Mouse (Mus musculus) midbrain, embryonic 16.5 days (tissue): ENCODE measurements at regions not wholly inside any gene's neighbourhood (a gene's known extent, or its start where the extent isn't known, plus 50 kb on each side); places are given as distances from the start of the nearest gene placed in this dataset.

Experiments used
- ATAC-seq: fragments of 200-750 bp; cut with Nextera tagmentation; 2 replicates; pipeline ENCODE4 v1.8.0; 2017; ENCODE audit warnings: moderate TSS enrichment
- H3K27ac ChIP-seq: fragments of 300-500 bp; sonication (generic); 2 replicates; pipeline ENCODE4 v1.5.1; 2014; ENCODE audit warnings: mild to moderate bottlenecking, low read length, mixed read lengths
- H3K27me3 ChIP-seq: fragments of 300-500 bp; sonication (generic); 2 replicates; pipeline ENCODE4 v1.6.1; 2014; ENCODE audit warnings: low read depth, low read length, mixed read lengths; ENCODE audit not compliant: control insufficient read depth, insufficient read depth
- H3K36me3 ChIP-seq: fragments of 300-500 bp; sonication (generic); 2 replicates; pipeline ENCODE4 v1.6.1; 2014; ENCODE audit warnings: mild to moderate bottlenecking, low read length, moderate library complexity, mixed read lengths; ENCODE audit not compliant: control insufficient read depth, insufficient read depth
- H3K4me1 ChIP-seq: fragments of 300-500 bp; sonication (generic); 2 replicates; pipeline ENCODE4 v1.6.1; 2014; ENCODE audit warnings: mild to moderate bottlenecking, low read length, mixed read lengths; ENCODE audit not compliant: control insufficient read depth, insufficient read depth
- H3K4me2 ChIP-seq: fragments of 300-500 bp; sonication (generic); 2 replicates; pipeline ENCODE4 v1.6.1; 2014; ENCODE audit warnings: mild to moderate bottlenecking, low read length, mixed read lengths
- H3K4me3 ChIP-seq: fragments of 300-500 bp; sonication (generic); 2 replicates; pipeline ENCODE4 v1.5.1; 2014; ENCODE audit warnings: low read depth, mild to moderate bottlenecking, low read length, moderate library complexity, mixed read lengths
- H3K9ac ChIP-seq: fragments of 300-500 bp; sonication (generic); 2 replicates; pipeline ENCODE4 v1.6.1; 2014; ENCODE audit warnings: low read depth, low read length, mixed read lengths
- H3K9me3 ChIP-seq: fragments of 300-500 bp; sonication (generic); replicated peaks from 2 replicates; pipeline ENCODE4 v1.6.1; 2014; ENCODE audit warnings: mild to moderate bottlenecking, low read length, mixed read lengths; ENCODE audit not compliant: control insufficient read depth, poor library complexity, severe bottlenecking
- WGBS: fragments of 180-500 bp; shearing (Covaris S2); extraction: QIAGEN DNeasy Blood & Tissue Kit; methylation state at CpG from one replicate; pipeline ENCODE4 v1.1.7; 2014; 5-methylcytosine and 5-hydroxymethylcytosine counted together

DNA sequence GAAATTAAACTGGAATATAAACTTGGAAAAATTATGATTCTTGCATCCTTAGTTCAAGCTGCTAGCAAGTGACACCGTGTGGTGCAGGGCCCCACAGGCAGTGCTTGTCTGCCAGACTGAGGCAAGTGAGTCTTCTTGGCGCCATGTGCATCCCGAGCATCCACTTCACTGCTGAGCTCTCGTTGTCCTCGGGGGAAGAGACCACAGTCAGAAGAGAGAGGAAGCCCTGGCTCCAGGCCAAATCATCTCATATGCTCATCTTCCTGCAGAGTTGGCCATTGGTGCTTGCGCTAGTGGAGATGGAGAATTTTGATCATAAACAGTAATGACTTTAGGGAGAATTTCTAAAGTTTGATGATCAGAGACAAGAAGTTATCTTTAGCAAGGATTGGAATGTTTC, 177.0 kb upstream of the Plpp4 start:
- H3K9me3 ChIP-seq, result no peaks in the 10 kb centered on the region
- WGBS, result 77% methylated on average over 6 of the region's 6 CpGs

DNA sequence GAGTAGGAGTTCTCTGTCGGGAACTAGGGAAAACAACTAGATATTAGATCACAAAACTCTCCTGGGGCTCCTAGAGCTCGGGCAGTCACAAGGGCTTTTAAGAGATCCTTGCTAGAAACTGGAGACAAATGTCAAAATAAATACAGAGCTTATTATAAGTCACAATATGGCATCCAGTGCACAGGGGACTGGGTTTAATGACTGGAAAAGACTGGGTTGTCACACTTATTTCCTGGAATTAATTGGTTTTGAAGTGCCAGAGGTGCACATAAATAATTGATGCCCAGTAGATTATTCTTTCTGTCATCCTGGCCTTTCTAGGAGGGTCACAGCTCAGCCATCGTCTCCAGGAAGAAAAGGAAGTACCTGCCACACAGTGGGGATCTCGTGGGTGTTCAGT, 165.4 kb upstream of the Plpp4 start:
- no peak overlapping the region for H3K4me2 ChIP-seq
- 30% methylated on average over 4 of the region's 4 CpGs for WGBS

More for the DNA sequence above, 177.0 kb upstream of the Plpp4 start:
- H3K4me2 ChIP-seq, result no peak overlapping the region
- ATAC-seq, result no peak
- no peaks in the 10 kb centered on the region for H3K27me3 ChIP-seq
- H3K4me1 ChIP-seq, result no peaks in the 10 kb centered on the region
- no peak overlapping the region for H3K9ac ChIP-seq
- no peak overlapping the region for H3K27ac ChIP-seq
- H3K4me3 ChIP-seq, result no peak overlapping the region
- no peaks in the 10 kb centered on the region for H3K36me3 ChIP-seq

DNA sequence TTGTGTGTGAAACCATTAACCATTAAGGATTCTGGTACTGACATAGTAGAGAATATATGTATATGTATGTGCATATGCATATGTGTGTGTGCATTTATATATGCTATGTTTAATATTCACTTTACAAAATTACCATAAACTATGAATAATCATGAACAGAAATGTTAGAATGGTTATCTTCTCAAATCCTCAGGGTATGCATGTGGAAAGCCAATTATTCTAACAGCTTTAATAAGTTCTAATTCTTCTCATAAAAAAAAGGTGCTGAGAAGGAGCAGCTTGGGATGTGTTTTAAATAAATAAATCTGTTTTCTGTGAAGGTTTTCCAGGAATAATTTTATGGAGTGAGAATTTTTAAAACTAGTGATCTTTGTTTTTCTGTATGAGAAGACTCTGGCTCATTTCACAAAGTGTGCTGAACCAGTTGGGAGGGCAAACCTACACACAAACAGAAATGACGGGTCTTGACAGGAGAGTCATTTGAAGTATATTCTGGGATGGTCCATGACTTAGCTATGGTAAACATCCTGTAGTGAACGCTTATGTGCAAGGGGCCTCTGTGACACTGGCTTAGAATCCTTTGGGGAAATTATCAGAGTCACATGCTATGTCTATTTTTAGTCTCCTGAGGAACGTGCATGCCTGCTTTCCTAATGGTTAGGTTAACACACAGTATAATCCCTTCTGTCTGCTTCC, 160.3 kb upstream of the Plpp4 start:
- 43% methylated on average over 3 of the region's 3 CpGs for WGBS
- no peak overlapping the region for H3K27ac ChIP-seq
- no peak overlapping the region for H3K9ac ChIP-seq
- H3K4me3 ChIP-seq, result no peak overlapping the region
- H3K4me1 ChIP-seq, result peaks cover 3% of the 10 kb centered on the region; the same call in 1 of the 2 replicates
- H3K36me3 ChIP-seq, result no peaks in the 10 kb centered on the region
- ATAC-seq, result no peak
- no peaks in the 10 kb centered on the region for H3K9me3 ChIP-seq
- H3K4me2 ChIP-seq, result no peak overlapping the region
- no peaks in the 10 kb centered on the region for H3K27me3 ChIP-seq

More for the DNA sequence above, 165.4 kb upstream of the Plpp4 start:
- no peak for ATAC-seq
- H3K27ac ChIP-seq, result no peak overlapping the region; the same call in 1 of the 2 replicates
- H3K36me3 ChIP-seq, result no peaks in the 10 kb centered on the region
- no peaks in the 10 kb centered on the region for H3K9me3 ChIP-seq
- H3K9ac ChIP-seq, result no peak overlapping the region
- H3K4me3 ChIP-seq, result no peak overlapping the region
- H3K4me1 ChIP-seq, result no peaks in the 10 kb centered on the region
- H3K27me3 ChIP-seq, result no peaks in the 10 kb centered on the region

DNA sequence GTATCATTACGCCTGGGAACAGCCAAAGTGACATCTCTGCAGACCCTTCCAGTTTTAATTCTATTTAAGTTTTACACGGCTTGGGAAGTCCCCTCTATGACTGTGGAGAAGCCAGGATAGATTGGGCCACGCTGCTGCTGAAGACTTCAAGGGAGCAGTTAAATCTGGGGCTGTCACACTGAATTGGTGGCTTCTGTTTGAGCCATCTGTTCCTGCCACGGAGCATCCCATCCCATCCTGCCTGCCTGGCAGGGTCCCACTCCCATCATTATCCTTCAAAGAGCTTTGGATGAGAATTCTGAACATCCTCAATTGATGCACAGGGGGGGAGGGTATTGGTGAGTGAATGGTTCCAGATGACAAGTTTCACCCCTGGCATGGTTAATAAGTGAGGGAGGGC, 154.4 kb upstream of the Plpp4 start:
- Histone ChIP-seq H3K27me3 (no peaks in the 10 kb centered on the region), H3K4me3 (no peak overlapping the region), H3K9me3 (no peaks in the 10 kb centered on the region), H3K4me1 (no peaks in the 10 kb centered on the region), H3K4me2 (no peak overlapping the region), H3K36me3 (no peaks in the 10 kb centered on the region), H3K9ac (no peak overlapping the region), H3K27ac (no peak overlapping the region)
- WGBS, result 48% methylated on average over 4 of the region's 4 CpGs
- ATAC-seq, result no peak

DNA sequence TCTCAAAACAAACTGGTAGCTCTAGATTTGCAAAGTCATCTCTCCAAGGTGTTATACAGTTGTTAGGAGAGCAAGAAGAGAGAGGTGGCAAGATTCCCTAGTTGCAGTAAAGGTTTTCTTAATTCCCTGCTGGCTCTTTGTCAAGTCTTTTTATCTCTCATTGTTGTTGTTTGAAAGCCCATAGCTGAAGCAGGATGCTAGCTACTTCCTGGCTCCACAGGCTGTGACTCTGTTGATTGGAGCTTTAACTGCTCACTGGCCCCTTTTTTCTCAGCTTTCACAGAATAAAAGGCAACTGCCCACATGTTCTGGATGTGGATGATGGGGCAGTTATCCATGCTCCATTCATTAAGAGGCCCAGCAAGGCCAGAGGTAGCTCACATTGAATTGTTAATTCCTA, 122.7 kb upstream of the Plpp4 start:
- H3K27me3 ChIP-seq, result no peaks in the 10 kb centered on the region
- H3K36me3 ChIP-seq, result no peaks in the 10 kb centered on the region
- H3K27ac ChIP-seq, result no peak overlapping the region; the same call in 1 of the 2 replicates
- H3K9me3 ChIP-seq, result no peaks in the 10 kb centered on the region
- no peak overlapping the region for H3K9ac ChIP-seq
- no peak overlapping the region for H3K4me2 ChIP-seq
- H3K4me1 ChIP-seq, result no peaks in the 10 kb centered on the region
- no peak overlapping the region for H3K4me3 ChIP-seq
- ATAC-seq, result no peak

DNA sequence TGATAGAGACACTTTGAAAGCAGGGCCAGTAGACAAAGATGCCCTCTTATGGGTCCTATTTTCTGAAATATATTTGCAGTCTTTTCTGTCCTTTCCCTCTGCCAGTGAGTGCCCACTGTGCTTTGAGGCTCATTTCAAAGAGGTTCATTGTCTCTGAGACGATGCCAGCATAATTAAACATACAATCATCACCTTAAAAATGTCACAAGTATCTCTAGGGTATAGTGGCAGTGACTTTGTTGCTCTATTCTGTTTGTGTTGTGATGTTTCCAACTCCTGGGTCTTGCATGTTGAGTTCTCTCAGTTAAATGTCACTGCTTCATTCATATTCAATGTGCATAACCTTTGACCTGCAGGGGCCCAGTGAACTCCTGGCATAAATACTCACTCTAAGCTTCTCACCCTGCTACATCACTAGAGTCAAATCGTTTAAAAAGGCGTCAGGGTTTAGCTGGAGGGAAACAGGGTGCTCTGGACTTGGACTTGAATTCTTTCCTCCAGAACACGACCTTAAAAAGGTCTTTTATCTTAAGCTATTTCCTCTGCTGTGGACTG, 122.1 kb upstream of the Plpp4 start:
- Histone ChIP-seq H3K4me2 (no peak overlapping the region), H3K4me1 (no peaks in the 10 kb centered on the region), H3K4me3 (no peak overlapping the region), H3K9me3 (no peaks in the 10 kb centered on the region), H3K27ac (no peak overlapping the region), H3K9ac (no peak overlapping the region), H3K36me3 (no peaks in the 10 kb centered on the region), H3K27me3 (no peaks in the 10 kb centered on the region)
- ATAC-seq, result no peak
- WGBS, result 6% methylated on average over 4 of the region's 4 CpGs

DNA sequence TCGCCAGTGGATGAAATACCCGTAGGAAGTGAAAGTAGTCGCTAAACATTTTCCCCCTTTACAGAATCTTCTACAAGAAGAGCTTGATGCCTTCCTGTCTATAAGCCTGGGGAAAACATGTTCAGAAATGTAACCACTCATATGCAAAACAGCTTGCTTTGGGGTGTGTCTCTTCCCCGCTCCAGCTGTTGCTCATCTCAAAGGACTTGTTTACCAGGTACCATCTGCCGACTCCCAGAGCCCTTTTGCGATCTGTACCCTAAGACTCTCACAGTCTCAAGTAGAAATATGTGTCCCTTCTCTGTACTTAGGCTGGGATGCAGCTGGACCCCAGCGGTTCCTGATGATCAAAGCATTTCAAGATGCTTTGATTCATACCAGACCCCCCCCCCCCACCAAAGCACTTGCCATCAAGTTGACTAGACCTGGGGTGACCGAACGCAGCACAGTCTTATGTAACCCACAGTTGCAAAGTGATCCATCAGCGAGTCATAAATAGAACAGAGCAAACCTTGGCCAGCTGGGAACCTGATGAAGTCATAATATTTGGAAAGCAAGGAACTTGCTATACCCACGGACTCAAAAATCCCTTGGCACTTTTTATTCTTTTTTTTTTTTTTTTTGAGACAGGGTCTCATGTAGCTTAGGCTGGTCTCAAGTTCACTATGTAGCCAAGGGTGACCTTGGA, 119.4 kb upstream of the Plpp4 start:
- no peak for ATAC-seq
- 91% methylated on average over 11 of the region's 11 CpGs for WGBS
- Histone ChIP-seq H3K9ac (no peak overlapping the region), H3K4me2 (no peak overlapping the region), H3K36me3 (no peaks in the 10 kb centered on the region), H3K27ac (no peak overlapping the region), H3K4me3 (no peak overlapping the region), H3K27me3 (no peaks in the 10 kb centered on the region), H3K4me1 (peaks cover 4% of the 10 kb centered on the region; the same call in 1 of the 2 replicates), H3K9me3 (no peaks in the 10 kb centered on the region)

DNA sequence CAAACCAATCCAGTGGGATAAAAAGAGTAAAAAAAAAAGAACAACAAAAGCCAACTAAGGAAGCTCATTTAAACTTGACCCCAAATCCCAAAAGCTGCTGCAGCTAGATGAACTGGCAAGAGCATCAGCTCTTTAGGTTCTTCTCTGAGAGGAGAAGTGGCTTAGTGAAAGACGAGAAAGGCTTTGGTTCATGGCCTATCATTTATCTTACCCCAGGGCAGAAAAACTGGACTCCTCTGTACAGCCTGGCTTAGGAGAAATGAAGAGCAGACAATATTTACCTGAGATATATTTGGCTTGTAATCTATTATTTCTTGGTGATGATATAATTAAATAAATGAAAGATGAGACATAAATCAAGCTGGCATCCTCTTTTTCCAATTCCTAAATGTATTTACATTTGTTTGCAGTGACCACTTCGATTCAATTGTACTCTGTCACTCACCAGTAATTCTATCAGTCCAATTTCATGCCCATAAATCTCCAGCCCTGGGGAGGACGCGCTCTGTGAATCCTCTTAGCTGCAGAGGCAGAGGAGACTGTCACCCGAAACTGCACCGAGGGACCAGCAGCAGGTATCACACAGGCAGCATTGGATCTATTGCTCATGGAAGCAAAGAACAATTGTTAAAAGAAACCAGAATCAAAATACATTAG, 114.8 kb upstream of the Plpp4 start:
- no peaks in the 10 kb centered on the region for H3K27me3 ChIP-seq
- H3K9me3 ChIP-seq, result no peaks in the 10 kb centered on the region
- H3K27ac ChIP-seq, result no peak overlapping the region
- H3K4me1 ChIP-seq, result peaks cover 4% of the 10 kb centered on the region; the same call in 1 of the 2 replicates
- 35% methylated on average over 6 of the region's 6 CpGs for WGBS
- H3K9ac ChIP-seq, result no peak overlapping the region
- no peak overlapping the region for H3K4me2 ChIP-seq
- ATAC-seq, result no peak
- H3K36me3 ChIP-seq, result no peaks in the 10 kb centered on the region
- no peak overlapping the region for H3K4me3 ChIP-seq

DNA sequence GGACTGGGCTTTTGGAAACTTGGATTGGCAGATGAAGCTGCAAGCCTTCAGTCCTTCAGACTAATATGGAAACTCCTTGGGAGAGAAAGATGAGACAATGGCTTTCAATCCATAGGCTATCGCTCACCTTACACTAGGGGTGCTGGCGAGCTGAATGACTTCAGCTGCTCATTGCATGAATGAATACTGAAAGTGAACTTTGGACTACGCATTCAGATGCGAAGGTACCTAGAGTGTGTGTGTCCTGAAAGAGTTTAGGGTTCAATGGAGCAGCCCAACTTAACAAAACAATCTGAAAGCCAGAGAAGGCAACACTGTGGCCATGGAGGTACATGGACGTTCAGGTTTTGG, 114.3 kb upstream of the Plpp4 start:
- H3K4me2 ChIP-seq, result no peak overlapping the region
- no peaks in the 10 kb centered on the region for H3K9me3 ChIP-seq
- 55% methylated on average over 5 of the region's 5 CpGs for WGBS
- H3K27ac ChIP-seq, result no peak overlapping the region
- no peak overlapping the region for H3K9ac ChIP-seq
- no peak for ATAC-seq
- no peaks in the 10 kb centered on the region for H3K36me3 ChIP-seq
- H3K4me1 ChIP-seq, result peaks cover 4% of the 10 kb centered on the region; the same call in 1 of the 2 replicates
- H3K4me3 ChIP-seq, result no peak overlapping the region
- H3K27me3 ChIP-seq, result no peaks in the 10 kb centered on the region
